Mouse (Mus musculus) CH12.LX (cell line): ENCODE results near the gene Plin3.

Source experiments
- CHD2 ChIP-seq: IDR thresholded peaks from 2 replicates; pipeline ENCODE4 v1.6.1; 2011; ENCODE audit warnings: low read length, improper control_type of control experiment
- CTCF ChIP-seq, 2 experiments: IDR thresholded peaks in 1 of 2; conservative IDR thresholded peaks in 1 of 2; 2 replicates each; pipeline ENCODE4 v1.5.1; 2011 to 2012; ENCODE audit warnings: low read depth in 2 of 2, low read length in 2 of 2, improper control_type of control experiment in 1 of 2, inconsistent platforms in 1 of 2, mild to moderate bottlenecking in 1 of 2, moderate library complexity in 1 of 2
- E2F4 ChIP-seq: IDR thresholded peaks from 2 replicates; pipeline ENCODE4 v1.6.1; 2011; ENCODE audit warnings: low read depth, low read length, improper control_type of control experiment; ENCODE audit not compliant: insufficient replicate concordance
- ETS1 ChIP-seq: conservative IDR thresholded peaks from 2 replicates; pipeline ENCODE4 v1.6.1; 2012; ENCODE audit warnings: low read depth, mild to moderate bottlenecking, inconsistent platforms, low read length, improper control_type of control experiment, moderate library complexity
- GABPA ChIP-seq: IDR thresholded peaks from 2 replicates; pipeline ENCODE4 v1.6.1; 2012; ENCODE audit warnings: low read depth, low read length, improper control_type of control experiment, inconsistent platforms; ENCODE audit not compliant: insufficient replicate concordance
- HCFC1 ChIP-seq: IDR thresholded peaks from 2 replicates; pipeline ENCODE4 v1.6.1; 2012; ENCODE audit warnings: low read depth, mild to moderate bottlenecking, inconsistent platforms, low read length, improper control_type of control experiment
- MAZ ChIP-seq: IDR thresholded peaks from 2 replicates; pipeline ENCODE4 v1.6.1; 2012; ENCODE audit warnings: low read depth, mild to moderate bottlenecking, inconsistent platforms, low read length, improper control_type of control experiment, moderate library complexity
- MXI1 ChIP-seq: IDR thresholded peaks from 2 replicates; pipeline ENCODE4 v1.6.1; 2011; ENCODE audit warnings: mild to moderate bottlenecking, low read depth, low read length, improper control_type of control experiment
- NRF1 ChIP-seq: IDR thresholded peaks from 2 replicates; pipeline ENCODE4 v1.6.1; 2014; ENCODE audit warnings: low read depth, mild to moderate bottlenecking, inconsistent platforms, low read length, improper control_type of control experiment, moderate library complexity
- POLR2A ChIP-seq: IDR thresholded peaks from 2 replicates; pipeline ENCODE4 v1.6.1; 2011; ENCODE audit warnings: low read depth, mild to moderate bottlenecking, improper control_type of control experiment, low read length
- RAD21 ChIP-seq: IDR thresholded peaks from 2 replicates; pipeline ENCODE4 v1.6.1; 2011; ENCODE audit warnings: low read depth, mild to moderate bottlenecking, low read length, improper control_type of control experiment, moderate library complexity
- RCOR1 ChIP-seq: conservative IDR thresholded peaks from 2 replicates; pipeline ENCODE4 v1.6.1; 2012; ENCODE audit warnings: low read depth, mild to moderate bottlenecking, inconsistent platforms, low read length, improper control_type of control experiment
- TCF12 ChIP-seq: IDR thresholded peaks from 2 replicates; pipeline ENCODE4 v1.6.1; 2014; ENCODE audit warnings: low read depth, mild to moderate bottlenecking, inconsistent platforms, low read length, improper control_type of control experiment
- USF1 ChIP-seq: IDR thresholded peaks from 2 replicates; pipeline ENCODE4 v1.6.1; 2014; ENCODE audit warnings: low read depth, mild to moderate bottlenecking, inconsistent platforms, low read length, improper control_type of control experiment

- TF ChIP-seq RCOR1 (no peak), CTCF (conservative IDR thresholded peaks at IDR 0.05 in 1 of 2, IDR thresholded peaks at IDR 0.05 in 1 of 2; ENCODE audit: low read depth in 2 of 2, low read length in 2 of 2) (no peak), HCFC1 (no peak), CHD2 (no peak), USF1 (no peak), TCF12 (no peak), NRF1 (no peak), RAD21 (no peak), MXI1 (no peak), POLR2A (no peak), ETS1 (no peak), GABPA (no peak), E2F4 (no peak), MAZ (no peak)
Observed at GRCm38 (mm10) chr17:56300186-56300585, 7.5 kb upstream of the Plin3 start, which contains the start of gene Arrdc5.
